Mouse (Mus musculus) forebrain, embryonic 10.5 days (tissue): Measurements from ENCODE around the gene Slc17a4. TPM values are rescaled to one million over a fixed set of nuclear protein-coding genes. Genes with fewer than 3 reads are reported as not detected.

ENCODE experiments used
- microRNA-seq: library from miRNA; unstranded; fragments of <30 nt; microRNA quantifications from one replicate; pipeline ENCODE4, GENCODE M21; 2017
- polyA plus RNA-seq: library from polyadenylated mRNA; unstranded; fragments of >200 nt; fragmentation: Nextera tagmentation; extraction: Ambion mirVana; gene quantifications from 2 replicates; pipeline ENCODE4 v1.2.1, GENCODE M21; 2016

The Slc17a4 gene
- polyA plus RNA-seq, 1 experiment from 2014 or later = not detected

Small RNA genes lying within 50 kb of the gene (microRNA-seq; reads per million reads assigned to microRNA genes)
- gene Gm44344 = not detected

Other genes starting within 250 kb of the Slc17a4 start
- gene Hist1h2ac, start 231.1 kb downstream of the Slc17a4 start, polyA plus RNA-seq = 1.00 and 1.1 TPM in 2 replicates
- gene Hist1h2bc, start 230.8 kb downstream of the Slc17a4 start, polyA plus RNA-seq = 17.2 and 19.3 TPM in 2 replicates
- not detected in 2 replicates for gene Hist1h1t, start 219.2 kb downstream of the Slc17a4 start, polyA plus RNA-seq
- 4.5 and 5.9 TPM in 2 replicates for gene Hist1h4c, start 216.6 kb downstream of the Slc17a4 start, polyA plus RNA-seq
- gene Hfe, start 204.2 kb downstream of the Slc17a4 start, polyA plus RNA-seq = 1.3 and 1.5 TPM in 2 replicates
- gene Hist1h1c, start 176.2 kb downstream of the Slc17a4 start, polyA plus RNA-seq = 9.4 and 10.7 TPM in 2 replicates
- 7.7 and 9.0 TPM in 2 replicates for gene Hist1h3c, start 169.4 kb downstream of the Slc17a4 start, polyA plus RNA-seq
- 2.3 and 2.7 TPM in 2 replicates for gene Hist1h2bb, start 168.3 kb downstream of the Slc17a4 start, polyA plus RNA-seq
- gene Hist1h2ab, start 163.9 kb downstream of the Slc17a4 start, polyA plus RNA-seq = 49.5 and 50.4 TPM in 2 replicates
- 9.1 and 9.5 TPM in 2 replicates for gene Hist1h3b, start 162.7 kb downstream of the Slc17a4 start, polyA plus RNA-seq
- 2.5 and 4.5 TPM in 2 replicates for gene Hist1h4b, start 158.0 kb downstream of the Slc17a4 start, polyA plus RNA-seq
- gene Hist1h4a, start 153.8 kb downstream of the Slc17a4 start, polyA plus RNA-seq = 0.69 TPM in 1 of 2 replicates, not detected in the other
- gene Hist1h3a, start 152.6 kb downstream of the Slc17a4 start, polyA plus RNA-seq = 2.2 and 3.6 TPM in 2 replicates
- gene Hist1h1a, start 151.3 kb downstream of the Slc17a4 start, polyA plus RNA-seq = 2.6 and 3.3 TPM in 2 replicates
- gene Trim38, start 145.1 kb downstream of the Slc17a4 start, polyA plus RNA-seq = 0.10 and 0.12 TPM in 2 replicates
- gene Slc17a2, start 108.0 kb downstream of the Slc17a4 start, polyA plus RNA-seq = not detected in 2 replicates
- not detected in 2 replicates for gene Slc17a3, start 75.6 kb downstream of the Slc17a4 start, polyA plus RNA-seq
- gene Slc17a1, start 47.3 kb downstream of the Slc17a4 start, polyA plus RNA-seq = not detected in 2 replicates
- not detected in 2 replicates for gene Hist1h2ba, start 19.1 kb upstream of the Slc17a4 start, polyA plus RNA-seq
- gene Hist1h2aa, start 19.5 kb upstream of the Slc17a4 start, polyA plus RNA-seq = not detected in 2 replicates
- gene Scgn, start 76.2 kb upstream of the Slc17a4 start, polyA plus RNA-seq = 0.21 TPM in 1 of 2 replicates, not detected in the other